Mouse (Mus musculus): Measurements from ENCODE around the gene Shisa7.
A peak's percentile ranks its signal among the peaks of the same experiment; 100 is the strongest.
"Not testable (repeated sequence)": the region's sequence is repeated elsewhere in the genome, so short reads cannot be mapped to it uniquely, and the experiment has no call there.

The Shisa7 gene

DNA sequence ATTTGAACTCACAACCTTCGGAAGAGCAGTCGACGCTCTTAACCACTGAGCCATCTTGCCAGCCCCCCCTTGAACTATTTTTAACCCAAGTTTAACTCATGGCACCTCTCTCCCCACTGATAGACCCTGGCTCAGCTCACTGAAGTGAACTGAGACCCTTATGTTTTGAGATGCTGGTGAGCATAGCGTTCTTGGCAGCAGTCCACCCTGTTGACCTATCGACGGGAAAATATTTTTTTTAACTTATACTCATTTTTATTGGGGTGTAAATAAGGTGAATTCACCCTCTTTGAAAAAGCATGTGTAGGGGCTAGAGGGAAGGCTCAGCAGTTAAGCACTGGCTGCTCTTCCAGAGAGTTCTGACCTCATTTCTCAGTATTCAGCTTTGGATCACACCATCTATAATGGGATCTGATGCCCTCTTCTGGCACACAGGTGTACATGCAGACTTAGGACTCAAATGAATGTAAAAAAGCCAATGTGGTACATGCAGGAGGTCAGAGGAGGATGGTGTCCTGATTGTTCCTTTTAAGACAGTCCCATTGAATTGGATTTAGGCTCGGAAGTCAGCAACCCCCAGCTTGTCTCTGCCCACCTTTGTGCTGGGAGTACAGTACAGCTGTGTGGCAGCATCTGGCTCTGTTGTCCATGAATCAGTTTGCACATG, 48.6 kb downstream of the Shisa7 start:
- DNase-seq (ENCODE audit: low read depth, low spot score), result no peak

DNA sequence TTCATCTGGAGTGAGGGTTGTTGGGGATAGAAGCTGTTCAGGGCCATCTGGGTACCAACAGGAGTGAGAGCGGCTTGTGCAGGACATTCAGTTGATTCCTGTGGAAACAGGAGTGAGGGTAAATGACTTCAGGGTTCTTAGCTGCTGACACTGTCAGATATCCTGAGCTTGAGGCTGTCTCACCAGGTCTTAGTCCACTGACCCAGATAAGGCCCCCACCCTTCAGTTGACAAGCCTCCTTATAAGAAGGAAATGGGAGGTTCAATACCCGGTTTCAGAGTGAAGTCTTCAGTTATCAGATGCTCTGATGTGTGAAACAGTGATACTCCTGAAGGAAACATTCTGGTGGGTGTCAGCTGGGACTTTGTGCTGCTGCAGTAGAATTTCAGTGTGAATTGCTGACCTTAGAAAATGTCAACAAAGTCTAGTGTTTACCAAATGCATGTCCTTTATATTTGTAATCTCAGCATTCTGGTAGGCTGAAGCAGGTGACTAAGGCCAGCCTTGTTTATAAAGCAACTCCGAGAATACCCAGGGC, 49.8 kb downstream of the Shisa7 start:
- DNase-seq (ENCODE audit: low read depth, low spot score), result no peak

DNA sequence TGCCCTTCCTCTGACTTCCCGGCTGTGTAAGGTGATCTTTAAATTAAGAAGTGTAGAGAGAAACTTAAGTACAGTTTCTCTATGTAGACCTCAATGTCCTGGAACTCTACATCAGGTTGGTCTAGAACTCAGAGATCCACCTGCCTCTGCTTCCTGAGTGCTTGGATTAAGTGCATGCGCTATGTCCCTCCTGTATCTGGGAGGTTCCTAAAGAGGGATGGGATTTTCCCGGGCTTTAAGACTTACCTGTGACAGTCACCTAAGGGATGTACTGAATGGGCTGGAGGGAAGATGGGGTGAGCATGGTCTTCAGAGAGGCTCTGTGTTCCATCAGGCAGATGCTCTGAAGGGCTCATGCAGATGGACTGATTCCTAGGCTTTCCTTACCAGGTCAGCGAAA, 50.8 kb downstream of the Shisa7 start:
- no peak for DNase-seq (ENCODE audit: low read depth, low spot score)

DNA sequence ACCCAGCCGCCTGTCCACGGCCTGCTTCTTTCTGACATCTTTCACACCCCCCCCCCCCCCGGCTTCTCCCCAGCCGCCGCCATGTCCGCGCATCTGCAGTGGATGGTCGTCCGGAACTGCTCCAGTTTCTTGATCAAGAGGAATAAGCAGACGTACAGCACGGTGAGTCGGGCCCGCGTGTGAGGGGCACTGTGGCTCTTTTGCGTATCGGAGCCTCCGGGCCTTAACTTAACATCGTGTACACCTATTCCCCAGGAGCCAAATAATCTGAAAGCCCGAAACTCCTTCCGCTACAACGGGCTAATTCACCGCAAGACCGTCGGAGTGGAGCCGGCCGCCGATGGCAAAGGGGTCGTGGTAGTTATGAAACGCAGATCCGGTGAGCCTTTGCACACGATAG, 51.2 kb downstream of the Shisa7 start:
- not testable (repeated sequence) for DNase-seq (ENCODE audit: low read depth, low spot score)

DNA sequence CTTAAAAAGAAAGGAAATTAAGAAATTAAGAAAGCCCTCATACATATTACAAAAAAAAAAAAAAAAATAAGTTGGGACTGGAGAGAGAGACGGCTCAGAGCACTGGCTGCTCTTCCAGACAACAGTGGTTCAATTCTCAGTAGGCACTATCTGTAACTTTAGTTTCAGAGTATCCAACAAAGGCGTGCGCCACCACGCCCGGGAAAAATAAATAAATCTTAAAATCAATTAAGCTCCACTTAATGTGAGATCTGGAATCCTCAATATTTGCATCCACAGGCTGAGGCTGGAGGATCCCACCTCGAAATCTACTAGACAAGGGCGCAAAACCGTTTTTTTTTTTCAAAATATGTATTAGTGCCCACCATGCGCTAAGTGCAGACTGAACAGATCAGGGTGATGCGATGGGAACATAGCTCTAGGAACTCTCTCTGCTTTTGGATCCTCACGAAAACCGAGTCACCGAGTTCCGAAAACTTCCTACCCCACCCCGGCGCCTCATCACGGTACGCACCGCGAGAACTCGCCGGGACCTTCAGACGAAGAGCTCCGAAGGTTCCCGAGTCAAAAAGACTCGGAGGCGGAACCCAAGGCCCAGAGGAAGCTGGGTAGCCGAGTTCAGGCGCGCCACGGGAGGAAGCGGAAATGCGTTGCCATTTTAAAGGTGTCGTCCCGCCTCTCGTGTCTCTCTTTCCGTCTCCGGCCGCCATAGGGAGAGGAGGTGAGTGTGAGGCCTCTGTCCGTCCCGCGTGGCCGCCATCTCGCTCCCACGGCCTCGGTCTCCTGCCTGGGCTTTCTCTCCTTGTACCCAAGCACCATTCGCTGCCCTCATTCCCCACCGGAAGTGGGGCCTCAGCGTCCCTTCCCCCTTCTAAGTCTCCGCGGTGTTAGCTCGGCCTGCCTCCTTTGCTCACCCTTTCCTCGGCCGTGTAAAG, 52.0 kb downstream of the Shisa7 start, which contains the start of gene Rpl28:
Gene Rpl28, plus strand, starts transcription at position 597 of the 935 bp plus-strand sequence.
- peak; percentile 92 for DNase-seq (ENCODE audit: low read depth, low spot score)

DNA sequence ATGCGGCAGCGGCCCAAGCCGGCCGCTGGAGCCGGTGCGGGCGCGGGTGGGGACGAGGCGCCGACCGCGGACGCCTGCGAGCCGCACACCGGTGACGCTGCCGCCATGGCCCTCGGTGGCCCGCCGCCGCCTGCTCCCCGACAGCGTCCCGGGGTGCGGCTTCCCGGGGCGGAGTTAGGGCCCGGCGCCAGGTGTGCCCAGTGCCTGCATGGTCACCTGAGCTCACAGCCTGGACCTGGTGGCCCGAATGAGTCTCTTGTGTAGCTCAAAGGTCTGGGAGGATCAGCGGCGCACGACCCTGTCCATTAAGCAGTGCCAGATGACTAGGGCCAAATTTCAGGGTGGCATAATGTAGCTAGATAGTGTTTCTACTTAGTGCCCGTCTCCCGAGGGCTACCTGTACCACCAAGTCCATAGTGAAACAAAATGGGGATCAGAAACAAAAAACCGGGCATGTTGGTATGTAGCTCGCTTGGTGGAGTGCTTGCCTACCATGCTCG, 55.0 kb downstream of the Shisa7 start, which contains the start of gene Tmem238:
Gene Tmem238, minus strand, starts transcription at position 221 of the 500 bp plus-strand sequence.
- no peak for DNase-seq (ENCODE audit: low read depth, low spot score)

DNA sequence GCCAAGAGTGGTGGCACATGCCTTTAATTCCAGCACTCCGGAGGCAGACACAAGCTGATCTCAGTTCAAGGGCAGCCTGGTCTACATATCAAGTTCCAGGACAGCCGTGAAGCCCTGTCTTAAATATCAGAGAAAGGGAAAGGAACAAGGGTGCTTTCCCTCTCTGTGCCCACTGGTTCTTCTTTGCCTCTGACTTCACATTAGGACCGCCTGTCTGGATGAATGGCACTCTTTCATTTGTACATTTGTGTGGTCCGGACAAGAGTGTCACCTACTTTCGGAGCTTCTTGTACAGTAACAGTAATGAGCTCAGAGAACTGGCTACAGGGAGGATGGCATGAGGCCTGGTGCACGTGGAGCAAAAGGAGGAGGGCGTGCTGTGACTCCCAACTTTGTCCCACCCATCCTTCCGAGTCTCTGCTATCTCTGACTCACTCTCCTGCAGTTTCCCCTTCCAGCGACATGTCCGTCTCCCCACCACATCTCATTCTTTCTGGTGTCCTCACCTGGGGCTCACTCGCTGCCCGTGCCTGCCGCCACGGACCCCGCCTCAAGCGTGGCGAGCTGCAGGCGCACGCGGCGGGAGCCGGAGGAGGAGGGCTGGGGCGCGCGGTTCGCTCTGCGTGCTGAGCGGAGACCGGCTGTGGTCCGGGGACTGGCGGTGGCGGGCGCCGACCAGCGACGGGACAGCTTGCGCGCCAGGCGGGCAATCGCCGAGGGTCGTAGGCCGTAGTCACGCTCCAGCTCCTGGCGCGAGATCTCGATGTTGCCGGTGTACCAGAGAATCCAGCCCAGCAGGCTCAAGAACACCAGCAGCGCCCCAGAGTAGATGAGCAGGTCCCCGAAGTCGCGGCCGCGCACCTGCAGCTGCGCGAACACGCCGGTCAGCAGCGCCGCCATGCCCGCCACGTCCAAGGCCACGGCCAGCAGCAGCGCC, 55.7 kb downstream of the Shisa7 start:
- DNase-seq (ENCODE audit: low read depth, low spot score), result no peak

DNA sequence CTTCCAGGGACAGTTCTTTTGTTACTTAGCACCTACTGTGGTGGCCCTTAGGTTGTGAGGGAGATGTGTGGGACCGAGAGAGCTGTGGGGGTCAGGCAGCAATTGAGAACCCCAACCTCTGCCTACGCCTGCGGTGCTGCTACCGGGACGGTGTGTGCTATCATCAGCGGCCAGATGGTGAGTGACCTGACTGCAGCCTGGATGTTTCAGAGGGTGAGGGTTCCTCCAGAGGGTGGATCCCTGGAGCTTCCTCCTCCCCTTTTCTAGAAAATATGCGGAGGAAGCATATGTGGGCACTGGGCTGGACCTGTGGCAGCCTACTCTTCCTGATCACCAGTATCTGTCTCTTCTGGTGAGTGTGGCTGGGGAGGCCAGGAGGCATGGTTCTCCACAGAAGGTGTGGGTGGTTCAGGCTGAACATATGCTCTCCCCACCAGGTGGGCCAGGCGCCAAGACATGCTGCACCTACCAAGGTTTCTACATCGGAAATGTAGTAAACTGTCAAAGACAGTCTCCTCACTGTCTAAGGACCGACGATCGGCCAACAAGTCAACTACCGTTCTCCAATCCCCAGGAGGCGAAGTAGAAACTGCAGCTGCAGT, 60.7 kb downstream of the Shisa7 start:
- DNase-seq (ENCODE audit: low read depth, low spot score), result no peak

DNA sequence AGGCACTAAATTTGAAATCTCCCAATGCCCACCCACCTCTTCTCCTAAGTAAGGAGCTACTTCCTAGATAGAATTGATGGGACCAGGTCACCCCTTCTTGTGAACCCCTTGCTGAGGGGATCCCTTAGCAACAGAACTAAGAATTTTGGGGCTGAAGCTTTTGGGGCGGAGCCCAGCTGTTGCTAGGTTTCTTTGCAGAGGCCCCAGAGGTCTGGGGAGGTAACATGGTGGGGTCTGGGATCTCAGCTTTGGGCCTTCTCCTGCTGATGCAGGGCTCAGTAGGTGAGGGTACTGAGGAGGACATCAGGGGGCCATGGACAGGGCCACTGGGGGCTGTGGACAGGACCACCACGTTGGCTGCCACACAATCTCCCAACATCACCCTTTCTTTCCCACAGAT, 61.7 kb downstream of the Shisa7 start, which contains the start of the genes Il11 and Tmem190:
Gene Il11, minus strand, starts transcription at position 101 of the 400 bp plus-strand sequence.
Gene Tmem190, plus strand, starts transcription at position 179 of the 400 bp plus-strand sequence.
- no peak for DNase-seq (ENCODE audit: low read depth, low spot score)

DNA sequence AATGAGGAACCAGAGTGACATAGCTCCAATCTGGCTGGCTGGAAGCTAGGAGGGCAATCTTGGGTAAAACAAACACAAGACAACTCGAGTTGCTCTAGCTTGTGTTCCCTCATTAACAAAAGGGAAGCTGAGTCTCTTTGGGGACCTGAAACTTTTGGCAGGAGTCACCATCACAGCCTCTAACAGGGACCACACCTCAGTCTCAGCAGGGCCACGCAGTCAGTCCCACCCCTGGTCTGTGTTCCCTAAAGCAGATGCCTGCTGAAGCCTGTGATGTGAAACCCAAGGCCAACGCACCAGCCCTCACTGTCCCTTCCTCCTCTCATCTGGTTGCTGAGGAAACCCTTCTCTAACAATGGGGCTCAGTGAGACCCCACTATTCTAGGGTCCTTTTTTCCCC, 62.4 kb downstream of the Shisa7 start:
- DNase-seq (ENCODE audit: low read depth, low spot score), result no peak

DNA sequence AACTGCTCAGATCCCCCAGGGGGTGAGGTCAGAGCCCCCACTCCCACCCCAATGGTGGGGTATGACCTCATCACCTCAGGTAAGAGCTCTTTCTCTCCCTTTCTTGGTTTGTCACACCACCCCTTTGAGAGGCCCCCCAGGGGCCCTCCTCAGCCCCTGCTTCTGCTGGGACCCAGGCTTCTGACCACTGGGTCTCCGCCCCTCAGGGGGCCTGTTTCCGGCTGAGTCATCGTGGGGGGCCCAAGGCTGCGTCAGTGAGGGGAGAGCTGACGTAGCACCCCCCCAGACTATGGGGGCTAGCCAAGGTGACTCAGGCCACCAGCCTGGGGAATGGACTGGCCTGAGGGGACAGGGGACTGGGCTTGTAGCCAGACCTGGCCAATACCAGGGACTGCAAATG, 64.6 kb downstream of the Shisa7 start:
- DNase-seq (ENCODE audit: low read depth, low spot score), result no peak

DNA sequence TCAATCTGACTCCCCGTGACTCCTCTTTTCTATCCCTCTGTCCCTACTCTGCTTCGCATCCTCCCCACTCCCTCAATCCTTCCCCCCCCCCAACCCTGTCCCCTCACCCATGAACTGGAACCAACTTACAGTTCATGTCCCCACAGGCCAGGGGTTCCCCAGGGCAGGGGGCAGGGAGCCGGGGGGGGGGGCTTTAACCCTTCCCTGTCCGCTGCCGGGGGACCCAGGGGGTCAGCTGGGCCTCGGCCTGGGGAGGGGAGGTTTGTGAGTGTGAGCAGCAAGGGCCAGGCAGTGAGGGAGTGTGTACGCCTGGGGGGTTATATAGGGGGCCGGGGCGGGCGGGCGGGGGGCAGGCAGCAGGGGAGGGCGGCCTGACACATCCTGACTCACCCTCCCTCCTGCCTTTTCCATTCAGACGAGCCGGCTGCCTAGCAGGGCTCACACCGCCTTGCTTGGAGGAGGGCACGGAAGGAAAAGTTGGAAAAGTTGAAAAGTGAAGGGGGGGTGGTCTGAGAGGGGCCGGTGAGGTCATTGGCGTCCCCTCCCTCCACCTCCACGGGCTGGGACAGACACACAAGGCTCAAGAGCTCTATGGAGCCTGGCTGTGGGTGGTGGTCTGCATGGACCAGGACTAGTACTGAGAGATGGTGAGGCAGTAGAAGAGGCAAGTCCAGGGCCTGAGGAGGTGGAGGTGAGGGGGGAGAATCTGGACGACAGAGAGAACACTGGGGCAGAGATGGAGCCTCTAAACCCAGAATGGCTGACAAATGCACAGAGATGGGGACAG, 66.5 kb downstream of the Shisa7 start:
- DNase-seq (ENCODE audit: low read depth, low spot score), result no peak

DNA sequence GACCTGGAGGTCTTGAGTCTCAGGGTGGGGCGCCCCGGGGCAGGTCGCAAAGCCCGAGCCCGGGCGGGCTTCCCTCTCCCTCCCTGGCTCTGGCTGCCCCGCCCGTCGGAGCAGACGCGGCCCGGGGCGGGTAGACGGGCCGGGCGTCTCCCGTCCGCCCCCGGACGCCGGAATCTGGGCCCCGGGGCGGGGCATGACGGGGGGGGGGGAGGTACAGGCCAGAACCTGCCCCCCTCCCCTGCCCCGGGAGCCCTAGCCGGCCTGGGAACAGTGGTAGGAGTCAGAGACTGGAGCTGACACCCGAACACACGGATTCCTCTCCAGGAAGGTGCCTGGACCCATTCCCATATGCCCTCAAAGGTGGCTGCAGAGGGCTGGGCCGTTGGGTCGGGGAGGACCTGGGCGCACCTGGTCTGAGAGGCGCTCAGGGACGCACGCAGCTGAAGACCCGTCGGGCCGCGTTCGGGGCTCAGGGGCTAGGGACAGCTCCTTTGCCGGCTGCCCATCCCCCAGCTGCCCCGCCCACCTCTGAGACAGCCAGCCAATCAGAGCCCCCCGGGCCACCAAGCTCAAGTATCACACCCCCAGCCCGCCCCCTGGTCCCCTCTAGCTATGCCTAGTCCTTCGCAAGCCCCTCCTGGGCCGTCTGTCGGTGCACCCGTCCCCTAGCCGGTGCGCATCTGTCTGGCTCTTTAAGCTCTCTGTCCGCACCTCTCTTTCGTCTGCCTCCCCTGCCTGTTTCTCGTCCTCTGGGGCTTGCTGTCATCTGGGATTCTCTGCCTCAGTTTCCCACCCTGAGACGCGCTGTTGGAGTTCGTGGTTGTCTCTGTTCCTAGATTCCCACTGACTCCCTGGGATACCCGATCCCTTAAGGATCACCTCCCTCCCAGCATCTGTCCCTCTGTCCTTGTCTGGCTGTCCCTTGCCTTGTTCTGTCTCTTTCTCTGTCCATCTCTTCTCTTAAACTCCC, 67.3 kb downstream of the Shisa7 start:
- DNase-seq (ENCODE audit: low read depth, low spot score), result no peak

DNA sequence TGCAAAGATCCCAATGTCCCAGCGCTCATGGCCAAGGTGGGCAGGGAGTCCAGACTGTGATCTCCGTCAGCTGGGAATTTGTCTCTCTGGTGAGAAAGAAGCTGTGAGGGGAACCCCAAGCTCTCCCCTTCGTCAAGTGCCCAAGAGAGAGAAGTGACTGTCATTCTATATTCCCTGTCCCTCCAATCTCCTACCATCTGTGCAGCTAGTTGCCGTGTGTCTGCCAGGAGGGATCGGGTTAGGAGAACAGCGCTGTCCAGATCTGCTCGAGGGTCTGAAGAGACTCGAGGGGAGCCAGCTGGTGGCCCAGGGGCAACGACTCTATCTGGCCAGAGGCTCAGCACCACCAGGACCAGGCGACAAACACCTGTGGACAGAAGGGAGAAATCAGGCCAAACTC, 68.4 kb downstream of the Shisa7 start:
- no peak for DNase-seq (ENCODE audit: low read depth, low spot score)

Data from retina, postnatal 7 days (tissue).